Mouse (Mus musculus) spleen, adult 2 months (tissue): ENCODE measurements around the gene Slc44a4. TPM values are rescaled to one million over a fixed set of nuclear protein-coding genes. Genes with fewer than 3 reads are reported as not detected.
"Not testable (repeated sequence)": the region's sequence is repeated elsewhere in the genome, so short reads cannot be mapped to it uniquely, and the experiment has no call there.

Experiments used
- DNase-seq, 2 experiments: peaks; one replicate each; pipeline versions ENCODE4 v3.0.0 to v3.0.0-alpha.2; 2012 to 2021; ENCODE audit warnings: low spot score in 2 of 2, low read depth in 1 of 2
- H3K27ac ChIP-seq: fragments of 200-500 bp; 2 replicates; pipeline ENCODE4 v1.5.1; 2012; ENCODE audit warnings: low read length, inconsistent platforms; ENCODE audit not compliant: insufficient read depth
- H3K27me3 ChIP-seq: fragments of 200-500 bp; 2 replicates; pipeline ENCODE4 v1.6.1; 2012; ENCODE audit warnings: mild to moderate bottlenecking, moderate library complexity, low read length, inconsistent platforms; ENCODE audit not compliant: control insufficient read depth, insufficient read depth
- H3K36me3 ChIP-seq: fragments of 200-500 bp; 2 replicates; pipeline ENCODE4 v1.6.1; 2012; ENCODE audit warnings: mild to moderate bottlenecking, low read length, inconsistent platforms; ENCODE audit not compliant: control insufficient read depth, insufficient read depth
- H3K4me1 ChIP-seq: fragments of 200-500 bp; 2 replicates; pipeline ENCODE4 v1.6.1; 2011; ENCODE audit warnings: inconsistent platforms; ENCODE audit not compliant: control insufficient read depth, insufficient read depth, insufficient read length
- H3K4me3 ChIP-seq: fragments of 200-500 bp; 2 replicates; pipeline ENCODE4 v1.5.1; 2011; ENCODE audit warnings: mild to moderate bottlenecking, inconsistent platforms; ENCODE audit not compliant: insufficient read depth, insufficient read length; ENCODE audit errors: extremely low read depth
- CTCF ChIP-seq: fragments of 200-500 bp; IDR thresholded peaks from 2 replicates; pipeline ENCODE4 v1.5.1; 2011; ENCODE audit warnings: mild to moderate bottlenecking, inconsistent platforms; ENCODE audit not compliant: insufficient read depth, insufficient read length, insufficient replicate concordance; ENCODE audit errors: extremely low read depth
- POLR2A ChIP-seq: fragments of 200-500 bp; IDR thresholded peaks from 2 replicates; pipeline ENCODE4 v1.6.1; 2011; ENCODE audit warnings: low read depth, low read length, inconsistent platforms
- WGBS: fragments of 180-500 bp; shearing (Covaris S2); methylation state at CpG from one replicate; pipeline ENCODE4 v1.1.7; 2018; 5-methylcytosine and 5-hydroxymethylcytosine counted together
- polyA plus RNA-seq: library from polyadenylated mRNA; depleted of rRNA; stranded (reverse); fragments of >200 nt; gene quantifications from 2 replicates; pipeline ENCODE4 v1.2.3, GENCODE M21; 2012

The Slc44a4 gene
- polyA plus RNA-seq, 1 experiment, result 0.08 TPM

- H3K4me3 ChIP-seq, result peak within 1 kb of the TSS; percentile 82
- 2% methylated on average over 33 of the region's 44 CpGs for WGBS
- DNase-seq, result peak; percentile 28 to 79
- peaks cover 5% of the 10 kb centered on the region; the same call in 1 of the 2 replicates for H3K4me1 ChIP-seq
- TF ChIP-seq CTCF (no peak), POLR2A (no peak)
- peaks cover 7% of the 10 kb centered on the region for H3K36me3 ChIP-seq
- H3K27ac ChIP-seq, result peak within 1 kb of the TSS; percentile 92
- no peaks in the 10 kb centered on the region for H3K27me3 ChIP-seq
These were observed 16.1 kb upstream of the Slc44a4 start, which contains the start of the genes C2 and Ehmt2 for GRCm38 (mm10) chr17:34898160-34898586. Gene C2, minus strand, starts transcription at chr17:34898265. Gene Ehmt2, plus strand, starts transcription at chr17:34898469.

GRCm38 (mm10) chr17:34898706-34899052, 15.6 kb upstream of the Slc44a4 start:
- Histone ChIP-seq H3K36me3 (peaks cover 9% of the 10 kb centered on the region), H3K27ac (peak overlapping the region; percentile 92; the same call in 1 of the 2 replicates)

GRCm38 (mm10) chr17:34899053-34899889, 15.0 kb upstream of the Slc44a4 start:
- peak overlapping the region; percentile 82 for H3K4me3 ChIP-seq
- 1% methylated on average over 35 of the region's 45 CpGs for WGBS
- H3K4me1 ChIP-seq, result peaks cover 5% of the 10 kb centered on the region; the same call in 1 of the 2 replicates
- H3K27me3 ChIP-seq, result no peaks in the 10 kb centered on the region
- peaks cover 11% of the 10 kb centered on the region for H3K36me3 ChIP-seq
- DNase-seq, result peak in 1 of 2 experiments; percentile 34
- H3K27ac ChIP-seq, result peak overlapping the region; percentile 87
- no peak for TF ChIP-seq CTCF
- no peak for TF ChIP-seq POLR2A

More at GRCm38 (mm10) chr17:34898706-34899052, 15.6 kb upstream of the Slc44a4 start:
- Histone ChIP-seq H3K27me3 (no peaks in the 10 kb centered on the region), H3K4me3 (peak overlapping the region; percentile 82), H3K4me1 (peaks cover 5% of the 10 kb centered on the region; the same call in 1 of the 2 replicates)
- no peak for DNase-seq
- WGBS, result 0% methylated on average over 4 of the region's 47 CpGs
- TF ChIP-seq POLR2A, result no peak
- no peak for TF ChIP-seq CTCF

GRCm38 (mm10) chr17:34899890-34900243, 14.4 kb upstream of the Slc44a4 start:
- peaks cover 5% of the 10 kb centered on the region; the same call in 1 of the 2 replicates for H3K4me1 ChIP-seq
- no peak for DNase-seq
- peak overlapping the region; percentile 82 for H3K4me3 ChIP-seq
- WGBS, result 1% methylated on average over 5 of the region's 5 CpGs
- H3K27me3 ChIP-seq, result no peaks in the 10 kb centered on the region
- H3K36me3 ChIP-seq, result peaks cover 12% of the 10 kb centered on the region
- H3K27ac ChIP-seq, result peak overlapping the region; percentile 87
- no peak for TF ChIP-seq POLR2A
- TF ChIP-seq CTCF, result no peak

- 0 out of 2 replicates have a peak overlapping the region, but pooled peaks have one; percentile 17 for H3K27ac ChIP-seq
- H3K4me1 ChIP-seq, H3K4me3 ChIP-seq, H3K27me3 ChIP-seq, DNase-seq: not testable (repeated sequence)
- H3K36me3 ChIP-seq, result peaks cover 20% of the 10 kb centered on the region
These were observed 13.4 kb upstream of the Slc44a4 start for GRCm38 (mm10) chr17:34900826-34901225.

- H3K27ac ChIP-seq, DNase-seq, H3K4me3 ChIP-seq, H3K4me1 ChIP-seq, H3K27me3 ChIP-seq: not testable (repeated sequence)
- H3K36me3 ChIP-seq, result peaks cover 31% of the 10 kb centered on the region
- WGBS, result 91% methylated on average over 9 of the region's 10 CpGs
These were observed 12.3 kb upstream of the Slc44a4 start for GRCm38 (mm10) chr17:34901948-34902347.

- 90% methylated on average over 9 of the region's 9 CpGs for WGBS
- H3K36me3 ChIP-seq, result peaks cover 40% of the 10 kb centered on the region
- TF ChIP-seq CTCF (no peak), POLR2A (no peak)
- no peaks in the 10 kb centered on the region for H3K27me3 ChIP-seq
- H3K4me1 ChIP-seq, result no peaks in the 10 kb centered on the region
- DNase-seq, result no peak
- H3K4me3 ChIP-seq, result no peak overlapping the region
- H3K27ac ChIP-seq, result no peak overlapping the region
These were observed 11.4 kb upstream of the Slc44a4 start for GRCm38 (mm10) chr17:34902895-34903294.
